Mouse (Mus musculus): ENCODE data around the gene D10Jhu81e.

DNA sequence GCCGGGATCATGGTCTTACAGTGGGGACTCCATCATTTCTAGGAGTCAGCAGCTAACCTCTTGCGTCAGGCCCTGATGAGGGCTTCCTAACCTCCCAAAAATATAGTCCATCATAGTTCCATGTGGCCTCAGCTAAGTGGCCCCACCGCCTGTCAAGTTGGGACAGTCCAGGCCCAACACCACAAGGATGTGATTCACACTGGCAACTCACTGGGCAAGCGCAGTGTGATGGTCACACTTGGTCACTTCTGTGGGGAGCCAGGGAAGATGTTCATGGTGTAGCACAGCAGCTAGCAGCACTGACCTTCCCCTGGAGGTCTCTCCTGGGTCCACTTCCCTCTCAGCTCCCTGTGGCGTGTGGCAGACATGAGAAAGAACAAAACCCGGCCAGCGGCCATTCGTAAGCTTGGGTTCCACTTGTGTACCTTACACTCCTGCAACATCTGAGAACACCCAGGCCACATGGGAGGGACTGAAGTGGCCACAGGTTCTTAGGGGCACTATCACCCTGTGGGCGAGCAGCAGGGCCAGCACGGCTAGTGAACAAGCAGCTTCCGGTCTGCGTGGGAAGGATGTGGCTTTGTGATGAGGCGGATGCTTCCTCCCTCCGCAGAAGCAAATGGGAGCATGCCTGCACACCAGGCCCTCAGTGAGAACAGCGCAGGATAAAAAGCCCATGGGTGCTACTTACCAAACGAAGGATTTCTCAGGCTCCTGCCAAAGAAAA is 9.1 kb downstream of the D10Jhu81e start:
- TF ChIP-seq POLR2A (IDR thresholded peaks at IDR 0.05; ENCODE audit: insufficient read length, low read depth) = no peak
- TF ChIP-seq MAX (IDR thresholded peaks at IDR 0.05; ENCODE audit: low read depth) = no peak
- no peak for TF ChIP-seq POLR2AphosphoS2 (IDR thresholded peaks at IDR 0.05; ENCODE audit: insufficient read length, low read depth)
- TF ChIP-seq E2F4 (IDR thresholded peaks at IDR 0.05; ENCODE audit: insufficient read depth) = no peak
- TF ChIP-seq USF1 (IDR thresholded peaks at IDR 0.05; ENCODE audit: low read depth) = no peak
- no peak for TF ChIP-seq CEBPB (IDR thresholded peaks at IDR 0.05; ENCODE audit: insufficient read depth, poor library complexity, severe bottlenecking)
- no peak for TF ChIP-seq MYOG (IDR thresholded peaks at IDR 0.05; ENCODE audit: control insufficient read depth in 1 of 3, insufficient read depth in 1 of 3, insufficient read length in 2 of 3, low read depth in 2 of 3)
- no peak for TF ChIP-seq TCF12 (IDR thresholded peaks at IDR 0.05; ENCODE audit: insufficient read depth, poor library complexity, severe bottlenecking)
- TF ChIP-seq MYOD1 (IDR thresholded peaks at IDR 0.05; ENCODE audit: control insufficient read depth in 1 of 3, insufficient read length in 2 of 3, low read depth in 2 of 3) = no peak
- no peak for TF ChIP-seq SRF (IDR thresholded peaks at IDR 0.05; ENCODE audit: control insufficient read depth, insufficient read length, low read depth)
- TF ChIP-seq TCF3 (IDR thresholded peaks at IDR 0.05; ENCODE audit: insufficient read length, low read depth) = no peak
